Mouse (Mus musculus) midbrain, postnatal 0 days (tissue): ENCODE measurements at regions not wholly inside any gene's neighbourhood (a gene's known extent, or its start where the extent isn't known, plus 50 kb on each side); places are given as distances from the start of the nearest gene placed in this dataset.

Experiments
- ATAC-seq: fragments of 200-750 bp; cut with Nextera tagmentation; 2 replicates; pipeline ENCODE4 v1.8.0; 2017; ENCODE audit warnings: moderate number of reproducible peaks, mild to moderate bottlenecking, moderate TSS enrichment, moderate library complexity; ENCODE audit not compliant: low FRiP score
- DNase-seq: peaks from one replicate; pipeline ENCODE4 v3.0.0-alpha.2; 2015; ENCODE audit warnings: low spot score
- H3K27ac ChIP-seq: fragments of 300-500 bp; sonication (generic); 2 replicates; pipeline ENCODE4 v1.5.1; 2014; ENCODE audit warnings: low read depth, mild to moderate bottlenecking, low read length, mixed read lengths
- H3K27me3 ChIP-seq: fragments of 300-500 bp; sonication (generic); 2 replicates; pipeline ENCODE4 v1.6.1; 2014; ENCODE audit warnings: low read length, control low read depth, mixed read lengths; ENCODE audit not compliant: insufficient read depth
- H3K36me3 ChIP-seq: fragments of 300-500 bp; sonication (generic); 2 replicates; pipeline ENCODE4 v1.6.1; 2014; ENCODE audit warnings: low read length, control low read depth, mixed read lengths; ENCODE audit not compliant: insufficient read depth
- H3K4me1 ChIP-seq: fragments of 300-500 bp; sonication (generic); 2 replicates; pipeline ENCODE4 v1.6.1; 2014; ENCODE audit warnings: mild to moderate bottlenecking, control low read depth, antibody characterized with exemption, low read length, mixed read lengths; ENCODE audit not compliant: insufficient read depth
- H3K4me2 ChIP-seq: fragments of 300-500 bp; sonication (generic); 2 replicates; pipeline ENCODE4 v1.6.1; 2014; ENCODE audit warnings: low read depth, mild to moderate bottlenecking, low read length, mixed read lengths; ENCODE audit not compliant: poor library complexity, severe bottlenecking
- H3K4me3 ChIP-seq: fragments of 300-500 bp; sonication (generic); 2 replicates; pipeline ENCODE4 v1.5.1; 2014; ENCODE audit warnings: low read depth, mild to moderate bottlenecking, low read length, moderate library complexity
- H3K9ac ChIP-seq: fragments of 300-500 bp; sonication (generic); replicated peaks from 2 replicates; pipeline ENCODE4 v1.6.1; 2014; ENCODE audit warnings: mild to moderate bottlenecking, low read length, moderate library complexity, mixed read lengths; ENCODE audit not compliant: poor library complexity, severe bottlenecking
- H3K9me3 ChIP-seq: fragments of 300-500 bp; sonication (generic); 2 replicates; pipeline ENCODE4 v1.6.1; 2016; ENCODE audit warnings: low read length, control low read depth
- CTCF ChIP-seq: IDR thresholded peaks from 2 replicates; pipeline ENCODE4 v1.5.1; 2016; ENCODE audit warnings: antibody characterized with exemption, mild to moderate bottlenecking
- WGBS: fragments of 180-500 bp; shearing (Covaris S2); extraction: QIAGEN DNeasy Blood & Tissue Kit; methylation state at CpG from one replicate; pipeline ENCODE4 v1.1.7; 2014; 5-methylcytosine and 5-hydroxymethylcytosine counted together

- Histone ChIP-seq H3K36me3 (no peaks in the 10 kb centered on the region), H3K4me1 (no peaks in the 10 kb centered on the region), H3K4me2 (no peak overlapping the region), H3K4me3 (no peak overlapping the region), H3K9me3 (no peaks in the 10 kb centered on the region), H3K27ac (peak overlapping the region; percentile 60), H3K9ac (no peak overlapping the region), H3K27me3 (no peaks in the 10 kb centered on the region)
- WGBS, result 6% methylated on average over 14 of the region's 14 CpGs
- DNase-seq (peak; percentile 55), ATAC-seq (peak; percentile 65; the same call in 1 of the 2 replicates)
- TF ChIP-seq CTCF, result no peak
Measured at GRCm38 (mm10) chr19:23507256-23507851, 59.1 kb upstream of the Mamdc2 start.
